Mouse (Mus musculus) embryonic fibroblast, embryonic 13.5 days (primary cell): Measurements from ENCODE around the gene Far1. TPM values are rescaled to one million over a fixed set of nuclear protein-coding genes. Genes with fewer than 3 reads are reported as not detected.
A peak's percentile ranks its signal among the peaks of the same experiment; 100 is the strongest.

Source experiments
- H3K27ac ChIP-seq: 2 replicates; pipeline ENCODE4 v1.5.1; 2012; ENCODE audit warnings: low read length, control low read depth, inconsistent platforms; ENCODE audit not compliant: insufficient read depth
- H3K4me1 ChIP-seq: 2 replicates; pipeline ENCODE4 v1.6.1; 2011; ENCODE audit warnings: low read length; ENCODE audit not compliant: control insufficient read depth, insufficient read depth
- H3K4me3 ChIP-seq: 2 replicates; pipeline ENCODE4 v1.5.1; 2011; ENCODE audit warnings: mild to moderate bottlenecking, control low read depth, low read length; ENCODE audit not compliant: insufficient read depth
- CTCF ChIP-seq: IDR thresholded peaks from 2 replicates; pipeline ENCODE4 v1.5.1; 2011; ENCODE audit warnings: mild to moderate bottlenecking, control low read depth, low read length, moderate library complexity, borderline replicate concordance; ENCODE audit not compliant: insufficient read depth
- POLR2A ChIP-seq: IDR thresholded peaks from 2 replicates; pipeline ENCODE4 v1.6.1; 2011; ENCODE audit warnings: low read depth, mild to moderate bottlenecking, control low read depth, low read length, moderate library complexity
- polyA plus RNA-seq: library from polyadenylated mRNA; stranded (reverse); fragments of >200 nt; gene quantifications from 2 replicates; pipeline ENCODE4 v1.2.4, GENCODE M21; 2011; ENCODE audit warnings: low read depth; ENCODE audit not compliant: missing spikeins, insufficient read length

Gene Far1
- polyA plus RNA-seq, 1 experiment = 143 TPM

DNA sequence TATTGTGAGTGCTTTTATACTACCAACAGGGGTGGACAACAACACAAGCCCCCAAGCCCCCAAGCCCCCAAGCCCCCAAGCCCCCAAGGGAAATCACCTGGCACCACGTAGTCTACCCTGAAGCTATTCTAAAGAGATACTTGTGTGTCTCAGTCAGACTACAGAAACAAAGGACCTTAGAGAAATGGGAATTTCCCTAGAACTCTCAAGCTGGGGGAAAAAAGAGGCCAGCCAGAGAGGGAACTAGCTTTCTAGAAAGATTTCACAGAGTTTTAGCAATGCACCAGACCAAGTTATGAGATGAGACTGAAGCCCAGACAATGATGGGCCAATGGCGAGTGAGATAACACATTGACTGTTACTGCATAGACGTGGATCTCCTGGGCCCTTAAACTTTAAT lies 2.2 kb upstream of the Far1 start:
- H3K4me1 ChIP-seq = 0 out of 2 replicates have a peak, but pooled peaks cover 2% of the 10 kb centered on the region
- no peak overlapping the region for H3K27ac ChIP-seq
- TF ChIP-seq POLR2A (no peak), CTCF (no peak)
- H3K4me3 ChIP-seq = no peak overlapping the region

DNA sequence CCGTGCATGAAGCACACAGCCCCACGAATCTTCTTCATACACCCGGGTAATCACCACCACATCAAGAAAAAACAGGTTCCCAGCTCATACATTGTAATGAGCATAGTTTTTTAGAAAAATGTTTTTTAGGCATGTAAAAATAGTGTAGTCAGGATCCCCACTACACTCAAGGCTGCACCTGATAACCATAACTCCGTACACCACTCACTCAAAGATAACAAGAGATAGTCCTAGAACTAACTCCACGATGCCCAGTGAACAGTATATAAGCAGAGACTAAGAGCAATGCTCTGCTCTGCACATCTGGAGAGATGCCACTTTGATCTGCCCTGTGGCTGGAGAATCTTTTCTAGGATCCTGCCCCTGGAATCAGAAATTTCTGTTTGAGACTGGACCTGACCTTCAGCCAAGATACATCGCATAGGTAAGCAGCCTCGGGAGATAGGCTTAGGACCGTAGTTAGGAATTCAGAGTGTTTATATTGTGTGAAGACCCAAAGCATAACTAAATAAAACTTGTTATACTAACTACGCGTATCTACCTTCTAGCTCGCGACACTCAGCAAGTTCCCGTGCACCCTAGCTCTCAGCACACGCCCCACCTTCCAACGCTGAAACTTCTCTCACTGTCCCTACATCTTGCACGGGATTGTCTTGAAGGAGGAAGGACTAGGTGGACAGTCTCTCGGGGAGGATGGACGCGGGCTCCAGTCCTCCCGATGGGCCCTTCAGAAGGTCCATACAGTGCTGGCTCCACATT lies 928 bp upstream of the Far1 start:
- peak overlapping the region; percentile 47 for H3K27ac ChIP-seq

DNA sequence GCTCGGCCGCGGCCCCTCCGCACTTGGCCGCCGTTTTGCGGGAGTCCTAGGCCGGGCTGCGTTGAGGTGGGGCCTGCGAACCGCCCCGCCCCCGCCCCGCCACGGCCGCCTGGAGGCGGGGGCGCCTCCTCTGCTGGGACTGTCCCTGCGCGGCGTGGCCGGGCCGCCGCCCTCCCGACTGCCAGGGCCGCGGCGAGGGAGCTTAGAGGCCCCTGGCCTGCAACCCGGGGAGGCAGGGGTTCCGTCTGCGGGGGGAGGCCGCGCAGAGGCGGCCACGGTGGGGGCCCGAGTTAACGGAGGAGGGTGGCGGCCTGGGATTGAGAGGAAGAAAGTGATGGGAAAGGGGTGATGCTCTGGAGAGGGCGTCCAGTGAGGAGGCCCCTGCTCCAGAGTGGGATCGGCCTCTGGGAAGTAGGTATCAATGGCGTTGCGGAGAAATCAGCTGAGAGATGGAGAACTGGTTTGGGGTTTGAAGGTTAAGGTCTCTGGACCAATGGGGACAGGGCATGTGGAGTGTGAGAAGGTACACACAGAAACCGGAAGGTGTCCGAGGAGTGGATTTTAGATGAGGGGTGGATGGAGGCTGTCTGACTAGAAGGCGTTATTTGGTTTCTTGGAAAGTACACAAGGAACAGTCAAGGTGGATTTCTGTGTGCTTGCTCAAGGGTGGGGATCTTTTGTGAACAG lies 472 bp downstream of the Far1 start:
- Histone ChIP-seq H3K4me3 (peak overlapping the region; percentile 86), H3K27ac (peak overlapping the region; percentile 61; the same call in 1 of the 2 replicates), H3K4me1 (0 out of 2 replicates have a peak, but pooled peaks cover 2% of the 10 kb centered on the region)
- TF ChIP-seq POLR2A (no peak), CTCF (no peak)

More for the DNA sequence above, 928 bp upstream of the Far1 start:
- TF ChIP-seq CTCF = no peak
- no peak for TF ChIP-seq POLR2A
- peak overlapping the region; percentile 50 for H3K4me3 ChIP-seq
- 0 out of 2 replicates have a peak, but pooled peaks cover 2% of the 10 kb centered on the region for H3K4me1 ChIP-seq

DNA sequence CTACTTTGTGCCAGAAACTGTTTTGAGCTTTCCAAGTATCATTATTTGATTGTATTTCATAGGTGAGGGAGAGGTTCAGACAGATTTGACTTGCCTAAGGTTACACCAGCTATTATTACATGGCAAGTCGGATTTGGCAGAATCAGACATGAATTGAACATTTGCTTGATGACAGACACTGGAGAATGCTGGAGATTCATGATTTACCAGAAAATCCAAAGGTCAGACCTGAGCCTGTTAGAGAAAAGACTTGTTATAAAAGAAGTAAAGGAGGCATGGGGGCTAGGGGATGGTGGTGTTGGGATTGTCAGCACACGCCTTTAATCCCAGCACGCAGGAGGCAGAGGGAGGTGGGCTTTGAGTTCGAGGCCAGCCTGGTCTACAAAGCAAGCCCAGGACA lies 2.2 kb downstream of the Far1 start:
- no peak overlapping the region for H3K27ac ChIP-seq
- H3K4me3 ChIP-seq = peak overlapping the region; percentile 10; the same call in 1 of the 2 replicates
- H3K4me1 ChIP-seq = 0 out of 2 replicates have a peak, but pooled peaks cover 2% of the 10 kb centered on the region
- no peak for TF ChIP-seq CTCF
- no peak for TF ChIP-seq POLR2A

DNA sequence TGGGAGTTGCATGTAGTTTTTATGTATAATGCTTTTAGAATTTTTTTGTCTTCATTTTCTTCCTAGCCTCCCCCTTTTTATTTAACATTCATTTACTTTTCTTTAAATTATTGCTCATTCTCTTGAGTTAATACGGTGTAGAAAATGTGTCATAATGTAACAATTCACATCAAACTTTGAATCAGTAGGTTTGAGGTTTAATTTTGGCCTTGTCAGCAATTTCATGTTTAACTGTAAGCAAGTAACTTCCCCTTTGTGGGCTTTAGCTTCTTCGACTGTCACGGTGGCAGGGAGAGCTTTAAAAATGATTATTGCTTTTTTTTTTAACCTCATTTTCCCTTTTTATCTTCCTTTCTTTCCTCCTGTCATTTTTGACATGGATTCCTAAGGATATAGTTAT lies 4.8 kb downstream of the Far1 start:
- TF ChIP-seq CTCF = no peak
- TF ChIP-seq POLR2A = no peak
- H3K4me3 ChIP-seq = no peak overlapping the region
- H3K27ac ChIP-seq = no peak overlapping the region
- H3K4me1 ChIP-seq = 0 out of 2 replicates have a peak, but pooled peaks cover 2% of the 10 kb centered on the region

DNA sequence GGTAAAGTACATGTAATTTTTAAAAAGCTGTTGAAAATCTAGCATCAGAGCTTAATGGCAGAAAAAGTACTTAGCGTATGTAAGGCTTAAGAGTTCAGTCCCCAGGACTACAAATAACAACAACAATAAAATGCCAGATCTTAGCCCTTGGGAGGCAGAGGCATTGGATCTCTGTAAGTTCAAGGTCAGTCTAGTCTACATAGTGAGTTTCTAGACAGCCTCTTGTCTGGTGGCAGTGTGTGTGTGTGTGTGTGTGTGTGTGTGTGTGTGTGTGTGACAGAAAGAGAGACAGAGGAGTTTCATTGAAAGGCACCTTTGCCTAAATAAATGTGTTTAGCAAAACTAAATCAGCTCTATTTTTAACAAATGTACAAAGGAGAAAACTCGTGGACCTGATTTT lies 5.3 kb downstream of the Far1 start:
- Histone ChIP-seq H3K4me1 (0 out of 2 replicates have a peak, but pooled peaks cover 2% of the 10 kb centered on the region), H3K27ac (no peak overlapping the region), H3K4me3 (no peak overlapping the region)
- TF ChIP-seq CTCF = no peak

DNA sequence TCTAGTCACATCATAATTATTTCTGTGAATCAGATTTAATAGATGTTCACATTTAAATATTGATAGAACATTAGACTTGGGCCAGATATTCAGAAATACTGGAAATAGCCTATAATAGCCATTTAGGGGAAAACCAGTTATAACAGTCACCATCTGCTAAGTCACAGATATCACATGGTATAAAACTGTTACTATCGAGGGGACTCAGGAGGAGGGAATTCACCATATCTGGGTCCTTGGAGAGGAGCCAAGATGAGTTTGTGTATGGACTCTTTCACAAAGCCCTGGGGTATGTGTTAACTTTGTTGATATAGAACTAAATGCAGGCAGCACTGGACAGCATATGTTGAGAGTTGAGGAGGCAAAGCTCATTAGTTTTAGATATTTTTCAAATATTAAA lies 29.5 kb downstream of the Far1 start:
- TF ChIP-seq CTCF = no peak
- no peak for TF ChIP-seq POLR2A
- Histone ChIP-seq H3K27ac (no peak overlapping the region), H3K4me3 (no peak overlapping the region), H3K4me1 (no peaks in the 10 kb centered on the region)

DNA sequence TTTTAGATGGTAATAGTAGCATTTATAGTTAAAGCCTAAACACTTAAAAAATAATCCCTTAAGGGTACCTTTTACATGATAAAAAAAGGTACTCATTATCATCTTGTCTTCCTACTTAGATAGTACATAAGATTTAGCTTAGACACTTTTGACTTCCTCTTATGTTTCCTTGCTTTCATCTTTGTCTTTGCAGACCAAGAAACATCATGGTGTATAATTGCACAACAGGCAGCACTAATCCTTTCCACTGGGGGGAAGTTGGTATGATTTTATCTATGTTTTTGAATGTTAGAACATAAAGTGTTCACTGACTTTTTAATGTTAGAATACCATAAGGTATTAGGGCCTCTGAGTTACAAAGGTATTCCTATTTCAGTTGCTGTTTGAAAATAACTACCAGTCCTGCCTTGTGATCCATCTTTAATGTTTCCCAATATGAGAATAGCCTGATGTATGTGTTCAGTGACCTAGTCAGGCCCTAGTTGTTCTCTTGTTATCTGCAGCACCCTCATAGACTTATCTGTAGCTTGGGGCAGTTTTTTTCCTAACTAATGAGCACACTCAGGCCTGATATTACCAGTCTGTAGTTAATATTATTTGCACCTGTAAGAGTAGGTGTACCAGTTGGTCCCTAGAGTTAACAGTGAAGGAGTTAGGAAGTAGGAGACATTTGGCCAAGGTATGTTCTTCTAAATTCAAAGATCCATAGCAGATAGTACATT lies 38.3 kb downstream of the Far1 start:
- no peaks in the 10 kb centered on the region for H3K4me1 ChIP-seq
- H3K4me3 ChIP-seq = no peak overlapping the region
- H3K27ac ChIP-seq = no peak overlapping the region
- TF ChIP-seq POLR2A (no peak), CTCF (no peak)

DNA sequence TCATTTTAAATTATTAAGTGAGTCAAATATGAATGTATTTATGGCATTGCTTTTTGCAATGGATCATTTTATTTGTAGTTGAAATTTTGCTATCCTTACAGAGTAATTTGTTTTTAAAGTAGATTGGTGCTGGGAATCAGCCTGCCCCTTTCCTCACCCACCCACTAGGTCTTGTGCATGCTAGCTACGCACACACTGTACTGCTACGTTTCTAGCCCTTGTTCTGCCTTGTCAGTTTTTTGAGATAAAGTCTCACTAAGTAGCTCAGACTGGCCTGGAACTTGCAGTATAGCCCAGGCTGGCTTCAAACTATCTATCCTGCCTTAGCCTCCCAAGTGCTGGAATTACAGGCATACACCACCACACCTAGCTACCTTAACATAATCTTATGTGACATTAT lies 38.9 kb downstream of the Far1 start:
- no peak overlapping the region for H3K4me3 ChIP-seq
- no peak overlapping the region for H3K27ac ChIP-seq
- H3K4me1 ChIP-seq = no peaks in the 10 kb centered on the region
- TF ChIP-seq POLR2A (no peak), CTCF (no peak)

DNA sequence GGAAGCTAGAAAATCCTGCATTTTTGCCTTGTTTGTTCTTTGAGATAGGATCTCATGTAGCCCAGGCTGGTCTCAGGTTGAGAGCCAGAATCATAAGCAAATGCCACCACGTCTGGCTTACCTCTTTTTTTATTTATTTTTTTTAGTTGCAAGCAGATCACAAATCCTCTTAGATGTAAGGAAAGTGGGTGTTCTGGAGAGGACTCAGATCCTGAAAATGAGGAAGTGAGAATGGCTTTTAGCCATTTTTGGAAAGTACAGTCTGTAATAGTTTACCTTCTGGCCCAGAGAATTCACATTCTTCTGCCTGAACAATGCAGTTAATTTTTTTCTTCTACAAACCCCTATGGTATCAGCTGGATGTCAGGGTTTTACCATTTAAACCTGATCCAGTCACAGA lies 42.5 kb downstream of the Far1 start:
- TF ChIP-seq POLR2A = no peak
- no peak for TF ChIP-seq CTCF
- H3K4me1 ChIP-seq = no peaks in the 10 kb centered on the region
- no peak overlapping the region for H3K4me3 ChIP-seq
- H3K27ac ChIP-seq = peak overlapping the region; percentile 34; the same call in 1 of the 2 replicates
